Mouse (Mus musculus): Measurements from ENCODE around the gene Peg10.
"Not testable (repeated sequence)": the region's sequence is repeated elsewhere in the genome, so short reads cannot be mapped to it uniquely, and the experiment has no call there.

Gene Peg10

DNA sequence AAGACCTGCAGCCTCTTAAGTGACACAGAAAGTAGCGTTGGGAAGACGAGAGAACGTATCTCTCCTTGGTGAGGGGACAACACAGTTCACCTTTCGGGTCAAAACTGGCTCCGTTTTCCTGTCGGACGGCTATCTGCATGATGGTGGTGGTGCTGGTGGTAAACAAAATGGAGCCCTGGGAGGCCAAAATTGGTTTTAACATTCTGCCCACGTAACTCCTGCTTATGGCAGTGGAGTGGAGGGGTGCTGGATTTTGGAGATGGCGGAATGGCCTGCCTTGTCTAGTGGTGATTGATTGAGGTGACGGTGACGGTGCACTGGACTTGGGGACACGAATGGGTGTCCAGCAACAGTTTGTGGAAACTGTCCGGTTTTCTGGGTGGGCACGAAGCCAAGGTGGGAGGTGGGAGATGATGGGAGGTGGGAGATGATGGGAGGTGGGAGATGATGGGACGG lies 1.4 kb downstream of the Peg10 start:
- DNase-seq (ENCODE audit: low read depth, low spot score), result no peak

DNA sequence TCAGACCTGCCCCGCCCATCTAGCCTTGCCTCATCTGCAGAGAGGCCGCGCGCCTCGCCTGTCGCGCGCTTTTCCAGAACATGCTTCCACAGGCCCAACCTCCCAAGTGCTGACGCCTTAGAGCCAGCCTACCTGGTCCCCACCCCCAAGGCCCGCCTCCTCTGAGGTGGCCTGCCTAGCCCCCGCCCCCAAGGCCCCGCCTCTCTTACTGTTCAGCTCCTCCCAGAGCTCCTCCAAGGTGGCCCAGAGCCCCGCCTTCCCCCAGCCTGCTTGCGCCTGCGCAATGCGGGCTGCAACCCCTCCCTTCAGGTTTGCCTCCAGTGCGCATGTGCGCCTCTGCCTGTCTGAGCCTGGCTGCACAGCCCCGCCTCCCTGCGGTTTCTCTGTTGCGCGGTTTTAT lies 2.0 kb downstream of the Peg10 start:
- peak; percentile 75 for DNase-seq (ENCODE audit: low read depth, low spot score)

- DNase-seq (ENCODE audit: low read depth, low spot score), result no peak
Observed at GRCm38 (mm10) chr6:4751355-4751754, 4.2 kb downstream of the Peg10 start.

DNA sequence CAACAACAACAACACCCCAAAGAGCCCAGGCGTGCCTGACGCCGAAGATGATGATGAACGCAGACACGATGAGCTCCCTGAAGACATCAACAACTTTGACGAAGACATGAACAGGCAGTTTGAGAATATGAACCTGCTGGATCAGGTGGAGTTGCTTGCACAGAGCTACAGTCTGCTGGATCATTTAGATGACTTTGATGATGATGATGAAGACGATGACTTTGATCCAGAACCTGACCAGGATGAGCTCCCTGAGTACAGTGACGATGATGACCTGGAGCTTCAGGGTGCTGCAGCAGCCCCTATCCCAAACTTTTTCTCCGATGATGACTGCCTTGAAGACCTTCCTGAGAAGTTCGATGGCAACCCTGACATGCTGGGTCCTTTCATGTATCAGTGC lies 7.2 kb downstream of the Peg10 start:
- no peak for DNase-seq (ENCODE audit: low read depth, low spot score)

DNA sequence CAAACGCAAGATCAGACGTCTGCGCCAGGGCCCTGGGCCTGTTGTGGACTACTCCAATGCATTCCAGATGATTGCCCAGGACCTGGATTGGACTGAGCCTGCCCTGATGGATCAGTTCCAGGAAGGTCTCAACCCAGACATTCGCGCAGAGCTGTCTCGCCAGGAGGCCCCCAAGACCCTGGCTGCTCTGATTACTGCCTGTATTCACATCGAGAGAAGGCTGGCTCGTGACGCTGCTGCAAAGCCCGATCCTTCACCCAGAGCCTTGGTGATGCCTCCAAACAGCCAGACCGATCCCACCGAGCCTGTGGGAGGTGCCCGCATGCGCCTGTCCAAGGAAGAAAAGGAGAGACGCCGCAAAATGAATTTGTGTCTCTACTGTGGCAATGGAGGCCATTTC lies 7.8 kb downstream of the Peg10 start:
- no peak for DNase-seq (ENCODE audit: low read depth, low spot score)

DNA sequence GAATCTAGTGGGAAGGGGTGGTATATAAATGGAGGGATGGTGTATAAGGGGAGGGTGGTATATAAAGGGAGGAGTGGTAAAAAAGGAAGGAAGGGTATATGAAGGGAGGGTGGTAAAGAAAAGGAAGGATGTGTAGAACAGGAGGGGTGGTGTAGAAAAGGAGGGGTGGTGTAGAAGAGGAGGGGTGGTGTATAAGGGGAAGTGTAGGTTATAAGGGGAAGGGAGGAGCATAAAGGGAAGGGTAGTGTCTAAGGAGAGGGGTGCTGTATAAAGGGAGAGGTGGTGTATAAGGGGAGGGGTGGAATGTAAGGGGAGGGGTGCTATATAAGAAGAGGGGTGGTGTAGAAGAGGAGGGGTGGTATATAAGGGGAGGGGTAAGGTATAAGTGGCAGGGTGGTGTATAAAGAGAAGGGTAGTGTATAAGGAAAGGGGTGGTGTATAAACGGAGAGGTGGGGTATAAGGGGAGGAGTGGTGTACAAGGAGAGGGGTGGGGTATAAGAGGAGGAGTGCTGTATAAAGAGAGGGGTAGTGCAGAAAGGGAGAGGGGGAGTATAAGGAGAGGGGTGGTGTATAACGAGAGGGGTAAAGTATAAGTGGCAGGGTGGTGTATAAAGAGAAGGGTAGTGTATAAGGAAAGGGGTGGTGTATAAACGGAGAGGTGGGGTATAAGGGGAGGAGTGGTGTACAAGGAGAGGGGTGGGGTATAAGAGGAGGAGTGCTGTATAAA lies 14.5 kb downstream of the Peg10 start:
- DNase-seq (ENCODE audit: low read depth, low spot score), result not testable (repeated sequence)

DNA sequence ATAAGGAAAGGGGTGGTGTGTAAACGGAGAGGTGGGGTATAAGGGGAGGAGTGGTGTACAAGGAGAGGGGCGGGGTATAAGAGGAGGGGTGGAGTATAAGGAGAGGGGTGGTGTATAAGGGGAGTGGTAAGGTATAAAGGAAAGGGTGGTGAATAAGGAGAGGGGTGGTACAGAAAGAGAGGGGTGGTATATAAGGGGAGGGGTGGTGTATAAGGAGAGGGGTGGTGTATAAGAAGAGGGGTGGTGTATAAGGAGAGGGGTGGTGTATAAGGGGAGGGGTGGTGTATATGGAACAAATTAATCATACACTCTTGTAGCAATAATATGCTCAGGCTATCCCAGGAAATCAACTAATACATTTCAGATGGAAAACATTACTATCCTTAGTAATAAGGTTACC lies 15.1 kb downstream of the Peg10 start:
- DNase-seq (ENCODE audit: low read depth, low spot score), result peak; percentile 7

DNA sequence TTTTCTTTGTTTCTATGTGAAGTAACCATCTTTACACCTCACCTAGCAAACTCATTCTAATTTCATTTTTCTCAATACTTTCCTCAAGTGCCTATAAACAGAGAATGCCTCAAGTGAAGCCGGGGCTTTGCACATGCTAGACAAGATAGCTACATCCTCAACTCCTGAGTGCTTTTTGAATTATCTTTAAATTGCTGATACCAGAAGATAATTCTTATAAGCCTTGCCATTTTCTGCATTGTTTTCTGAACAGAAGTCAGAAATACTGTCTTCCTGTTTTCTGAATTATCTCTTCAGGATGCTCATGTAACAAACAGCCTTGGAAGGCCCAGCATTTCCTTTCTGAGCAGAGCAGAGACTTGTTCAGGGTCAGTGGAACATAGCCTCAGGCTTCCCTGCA lies 49.2 kb downstream of the Peg10 start:
- DNase-seq (ENCODE audit: low read depth, low spot score), result no peak

DNA sequence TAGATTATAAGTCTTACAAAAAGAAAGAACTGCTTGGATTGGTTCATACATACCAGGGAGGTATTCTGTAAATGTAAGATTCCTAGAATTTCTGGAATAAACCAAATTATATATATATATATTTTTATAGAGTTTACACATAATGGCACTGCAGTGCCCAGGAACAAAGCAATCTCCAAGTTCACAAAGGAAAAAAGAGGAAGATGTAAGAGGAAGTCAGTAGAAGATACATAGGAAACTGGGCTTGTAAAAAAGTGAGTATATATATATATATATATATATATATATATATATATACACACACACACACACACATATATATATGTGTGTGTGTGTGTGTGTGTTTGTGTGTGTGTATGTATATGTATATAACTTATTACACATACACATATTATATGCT lies 50.2 kb downstream of the Peg10 start:
- not testable (repeated sequence) for DNase-seq (ENCODE audit: low read depth, low spot score)

GRCm38 (mm10) chr6:4798382-4798781 lies 51.3 kb downstream of the Peg10 start:
- no peak for DNase-seq (ENCODE audit: low read depth, low spot score)

- DNase-seq (ENCODE audit: low read depth, low spot score), result peak; percentile 1
Observed at GRCm38 (mm10) chr6:4799359-4799758, 52.3 kb downstream of the Peg10 start.

GRCm38 (mm10) chr6:4806981-4807380 lies 59.9 kb downstream of the Peg10 start:
- no peak for DNase-seq (ENCODE audit: low read depth, low spot score)
